Mouse (Mus musculus) gastrocnemius, postnatal 4 days (tissue): Measurements from ENCODE around the gene Utp15. TPM values are rescaled to one million over a fixed set of nuclear protein-coding genes. Genes with fewer than 3 reads are reported as not detected.

ENCODE experiments used
- DNase-seq, 2 experiments: peaks; one replicate each; pipeline ENCODE4 v3.0.0; 2021 to 2022; ENCODE audit warnings: low spot score in 2 of 2, mixed read lengths in 2 of 2
- long read RNA-seq, 2 experiments: library from polyadenylated mRNA; stranded (forward); transcript quantifications; one replicate each; pipeline ENCODE4 v2.0.0; 2021
- total RNA-seq, 2 experiments: library from RNA; stranded (reverse); gene quantifications; 2 replicates each; pipeline ENCODE4 v1.2.3; 2021

Utp15 gene
- total RNA-seq, result 1 to 10 TPM; 8.4 to 9.9 TPM
- long read RNA-seq, experiment 1, full-length matches to known transcripts, result 14 of 19 reads
- long read RNA-seq, experiment 1, partial matches to known transcripts, result 1 of 19 reads
- long read RNA-seq, experiment 1, other reads (novel, unspliced or antisense), result 4 of 19 reads
- long read RNA-seq, experiment 2, full-length matches to known transcripts, result 13 of 15 reads
- long read RNA-seq, experiment 2, partial matches to known transcripts, result 1 of 15 reads
- long read RNA-seq, experiment 2, other reads (novel, unspliced or antisense), result 1 of 15 reads

DNA sequence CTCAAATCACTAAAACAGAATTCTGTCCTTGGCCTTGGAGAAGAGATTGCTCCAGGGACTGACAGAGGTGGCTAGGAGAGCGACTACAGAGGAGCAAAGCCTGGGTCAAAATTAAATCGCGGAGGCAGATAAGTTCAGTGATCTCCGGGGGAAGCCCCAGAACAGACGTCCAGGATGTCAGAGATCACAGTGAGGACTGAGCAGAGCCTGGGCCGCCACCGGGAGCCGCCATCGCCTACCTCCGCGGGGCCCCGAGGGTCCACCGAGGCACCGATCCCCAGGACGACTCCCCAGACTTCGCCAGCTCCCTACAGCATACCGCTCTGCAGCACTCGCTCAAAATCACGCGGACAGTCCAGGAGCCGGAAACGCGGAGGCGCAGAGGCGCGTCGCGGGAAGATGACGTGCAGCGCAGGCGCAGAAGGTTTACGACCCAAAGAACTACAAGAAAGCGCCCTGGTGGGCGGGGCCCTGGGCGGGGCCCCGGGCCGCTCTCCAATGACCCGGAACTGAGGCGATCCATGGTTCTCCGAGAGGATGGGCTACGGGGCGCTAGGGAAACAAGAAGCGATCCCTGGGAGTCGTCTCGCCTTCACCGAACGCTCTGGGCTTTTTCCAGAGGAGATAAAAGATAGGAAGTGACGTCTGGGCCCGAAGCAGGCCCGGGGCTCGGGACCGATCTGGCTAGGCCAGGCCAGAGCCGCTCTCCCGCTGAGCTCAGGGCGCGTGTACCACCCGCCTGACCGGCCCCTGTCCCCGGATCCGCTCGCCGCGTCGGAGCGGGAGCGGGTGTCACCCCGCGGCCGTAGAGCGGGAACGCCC, at the start of gene Utp15, which contains the start of gene Ankra2:
TSS of gene Utp15 (minus strand) at position 406 of the 822 bp plus-strand sequence.
TSS of gene Ankra2 (plus strand) at position 439 of the 822 bp plus-strand sequence.
- peak; percentile 99 for DNase-seq

- no peak for DNase-seq
These were observed 48.8 kb upstream of the Utp15 start for GRCm38 (mm10) chr13:98311597-98311996.

- no peak for DNase-seq
These were observed 45.9 kb upstream of the Utp15 start for GRCm38 (mm10) chr13:98308724-98309123.

DNA sequence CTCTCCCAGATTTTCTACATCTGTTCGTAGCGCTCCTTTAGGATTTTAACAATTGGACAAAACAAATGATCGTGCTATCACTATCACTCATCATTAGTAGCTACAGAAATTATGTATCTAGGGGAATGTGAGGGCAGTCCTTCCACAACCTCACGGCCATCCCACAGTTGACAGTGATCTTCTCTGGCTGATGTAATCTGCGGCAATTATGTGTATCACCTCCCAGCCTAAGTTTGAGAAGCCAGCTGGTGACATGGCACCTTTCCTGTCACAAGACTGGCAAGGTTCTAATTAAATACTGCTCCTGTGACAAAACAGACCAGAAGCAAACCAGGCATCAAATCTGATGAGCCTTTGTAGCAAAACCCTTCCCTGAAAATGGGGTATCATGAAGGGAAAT, 45.2 kb upstream of the Utp15 start:
- DNase-seq, result no peak

- no peak for DNase-seq
These were observed 44.1 kb upstream of the Utp15 start for GRCm38 (mm10) chr13:98306852-98307475.

DNA sequence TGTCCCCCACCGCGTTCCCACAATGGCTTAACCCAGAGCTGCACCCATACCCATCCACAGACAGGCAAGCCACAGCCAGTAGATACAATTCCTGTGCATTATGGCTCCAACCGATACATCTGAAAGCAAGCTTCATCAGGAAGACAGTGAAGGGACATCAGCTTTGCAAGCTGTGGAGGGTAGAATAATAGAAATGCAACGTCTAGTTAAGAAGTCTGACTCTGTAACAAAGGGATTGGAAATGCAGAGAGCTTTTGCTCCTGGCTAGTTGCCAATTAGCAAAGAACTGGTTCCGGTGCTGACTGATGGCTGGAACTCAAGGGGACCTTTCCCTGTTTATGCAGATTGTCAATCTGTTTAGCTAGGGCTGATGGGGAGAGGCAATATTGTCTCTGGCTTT, 43.6 kb upstream of the Utp15 start:
- no peak for DNase-seq

- DNase-seq, result no peak
These were observed 42.4 kb upstream of the Utp15 start for GRCm38 (mm10) chr13:98305257-98305656.

GRCm38 (mm10) chr13:98298833-98299758, 36.3 kb upstream of the Utp15 start:
- DNase-seq, result peak; percentile 31 to 66

DNA sequence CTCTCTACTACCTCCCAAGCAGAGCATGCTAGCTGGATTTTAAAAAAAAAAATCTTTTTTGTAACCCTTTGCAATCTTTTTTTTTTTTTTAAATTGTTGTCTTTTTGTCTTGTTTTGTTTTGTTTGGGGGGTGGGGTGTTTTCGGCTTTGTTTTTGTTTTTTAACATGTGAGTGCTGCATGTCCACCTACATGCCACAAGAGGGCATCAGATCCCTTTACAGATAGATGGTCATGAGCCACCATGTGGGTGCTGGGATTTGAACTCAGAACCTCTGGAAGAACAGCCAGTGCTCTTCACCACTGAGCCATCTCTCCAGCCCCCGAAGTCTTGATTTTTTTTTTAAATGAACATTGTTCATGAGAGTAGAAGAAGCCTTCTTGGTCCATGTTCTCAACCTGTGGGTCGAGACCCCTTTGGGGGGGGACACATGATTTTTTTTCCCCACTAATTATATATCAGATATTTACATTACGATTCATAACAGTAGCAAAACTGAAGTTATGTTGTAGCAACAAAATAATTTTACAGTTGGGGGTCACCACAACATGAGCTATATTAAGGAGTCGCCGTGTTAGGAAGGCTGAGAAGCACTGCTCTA, 35.1 kb upstream of the Utp15 start:
- no peak for DNase-seq

DNA sequence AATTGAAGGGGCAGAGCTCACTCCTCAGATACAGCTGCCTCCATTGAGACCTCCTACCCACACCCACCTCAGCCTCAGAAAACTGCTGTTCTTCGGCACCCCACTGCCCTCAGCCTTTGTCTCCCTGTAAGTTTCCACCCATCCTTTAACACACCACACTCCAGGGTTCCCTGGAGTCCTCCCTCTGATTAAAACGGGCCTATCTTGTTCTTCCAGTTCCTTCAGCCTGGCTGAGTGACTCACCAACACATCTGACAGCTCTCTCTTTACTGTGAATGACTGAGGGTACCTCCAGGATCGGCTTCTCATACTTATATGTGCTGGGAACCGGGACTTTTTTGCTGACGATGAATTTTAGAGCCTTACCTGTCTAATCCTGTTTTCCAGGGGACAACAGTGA, 33.2 kb upstream of the Utp15 start:
- DNase-seq, result no peak

GRCm38 (mm10) chr13:98291712-98292111, 28.9 kb upstream of the Utp15 start:
- DNase-seq, result no peak

GRCm38 (mm10) chr13:98290719-98291118, 27.9 kb upstream of the Utp15 start:
- no peak for DNase-seq

GRCm38 (mm10) chr13:98280990-98281650, 18.3 kb upstream of the Utp15 start:
- DNase-seq, result no peak

GRCm38 (mm10) chr13:98279686-98280085, 16.8 kb upstream of the Utp15 start, which contains the start of gene Gm21976:
Gene Gm21976 (plus strand): TSS chr13:98279887.
- no peak for DNase-seq

GRCm38 (mm10) chr13:98277501-98277900, 14.7 kb upstream of the Utp15 start:
- no peak for DNase-seq

- DNase-seq, result no peak
These were observed 13.4 kb upstream of the Utp15 start for GRCm38 (mm10) chr13:98276253-98276652.

GRCm38 (mm10) chr13:98275646-98276045, 12.8 kb upstream of the Utp15 start:
- no peak for DNase-seq

GRCm38 (mm10) chr13:98274023-98274422, 11.2 kb upstream of the Utp15 start:
- DNase-seq, result no peak

DNA sequence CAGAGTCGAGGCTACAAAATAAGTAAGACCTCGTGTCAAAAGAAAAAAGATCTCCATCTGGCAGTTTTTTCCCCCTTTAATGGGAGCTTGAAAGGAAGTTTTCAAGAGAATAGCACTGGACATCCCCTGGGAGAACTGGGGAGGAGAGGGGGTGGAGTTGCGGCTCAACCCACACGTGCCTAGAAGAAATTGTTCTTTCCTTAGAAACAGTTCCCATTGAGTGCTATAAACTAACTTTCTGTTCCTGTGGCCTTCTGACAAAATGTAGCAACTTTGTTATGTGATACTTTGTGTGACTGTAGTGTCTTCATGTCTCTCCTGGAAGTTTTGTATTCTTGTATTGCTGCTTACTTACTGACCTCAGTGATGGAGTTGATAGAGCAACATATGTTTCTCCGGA, 1.3 kb upstream of the Utp15 start:
- DNase-seq, result no peak

- DNase-seq, result no peak
These were observed 682 bp upstream of the Utp15 start for GRCm38 (mm10) chr13:98263458-98263987.
